Mouse (Mus musculus): ENCODE measurements around the gene Gm10322. TPM values are rescaled to one million over a fixed set of nuclear protein-coding genes. Genes with fewer than 3 reads are reported as not detected.

The Gm10322 gene
- total and polyA plus RNA-seq, 3 experiments = not detected

DNA sequence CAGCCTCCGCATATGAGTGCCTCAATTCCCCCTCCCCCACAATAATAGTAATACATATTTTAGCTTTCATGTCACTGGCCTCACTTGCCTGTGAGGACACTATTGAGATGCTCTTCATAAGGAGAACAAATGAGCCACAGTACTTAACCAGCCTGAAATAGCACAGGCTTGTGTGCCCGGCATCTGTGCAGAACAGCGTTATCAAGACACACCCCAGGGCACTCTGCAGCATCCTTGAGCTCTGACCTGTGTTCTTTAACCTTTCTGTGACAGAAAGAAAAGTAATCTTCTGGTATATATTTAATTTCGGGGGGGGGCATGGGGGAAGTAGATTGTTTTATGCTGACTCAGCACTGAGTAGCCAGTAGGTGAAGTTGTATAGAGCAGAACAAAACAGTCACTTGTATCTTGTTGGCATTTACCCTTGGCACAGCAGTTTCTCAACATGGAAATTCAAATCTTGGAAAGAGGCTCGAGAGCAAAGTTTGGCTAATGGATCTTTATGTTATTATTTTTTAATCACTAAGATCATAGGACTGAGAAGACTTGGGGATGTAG, 31.0 kb downstream of the Gm10322 start:
- Histone ChIP-seq H3K9me3 (replicated peaks) (no peaks in the 10 kb centered on the region), H3K27me3 (ENCODE audit: insufficient read depth, low read length) (no peaks in the 10 kb centered on the region), H3K36me3 (replicated peaks) (no peaks in the 10 kb centered on the region), H3K4me3 (ENCODE audit: low read depth, low read length) (no peak overlapping the region), H3K4me1 (ENCODE audit: insufficient read depth, low read depth, low read length) (peaks cover 12% of the 10 kb centered on the region)
- TF ChIP-seq CTCF (IDR thresholded peaks at IDR 0.05; ENCODE audit: low read depth, low read length) (no peak), GATA1 (IDR thresholded peaks at IDR 0.05; ENCODE audit: borderline replicate concordance, low read length) (no peak), TAL1 (conservative IDR thresholded peaks at IDR 0.05; ENCODE audit: low read depth, low read length) (no peak), GATA2 (IDR thresholded peaks at IDR 0.05; ENCODE audit: borderline replicate concordance, low read depth, low read length) (no peak)
- DNase-seq (ENCODE audit: low spot score) = no peak
- ATAC-seq (ENCODE audit: extremely low read depth, insufficient number of reproducible peaks, low FRiP score, poor library complexity, severe bottlenecking) = no peak

DNA sequence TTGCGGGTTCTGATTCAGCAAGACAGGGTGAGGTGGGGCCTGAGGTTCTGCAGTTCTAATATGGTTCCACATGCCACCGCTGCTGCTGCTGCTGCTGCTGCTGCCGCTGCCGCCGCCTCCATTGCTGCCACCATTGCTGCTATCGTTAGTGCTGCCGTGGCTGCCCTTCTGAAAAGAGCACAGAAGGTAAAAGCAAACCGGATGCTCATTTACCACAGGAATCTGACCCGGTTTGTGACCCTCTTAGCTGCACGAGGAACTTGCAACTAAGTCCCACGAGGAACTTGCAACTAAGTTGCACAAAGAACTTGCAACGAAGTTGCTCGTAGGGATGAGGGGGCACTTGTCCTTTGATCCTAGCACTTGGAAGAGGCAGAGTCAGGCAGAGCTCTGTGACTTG, 40.9 kb downstream of the Gm10322 start:
- ATAC-seq (ENCODE audit: extremely low read depth, insufficient number of reproducible peaks, low FRiP score, poor library complexity, severe bottlenecking) = no peak
- H3K4me1 ChIP-seq (ENCODE audit: insufficient read depth, low read depth, low read length) = no peaks in the 10 kb centered on the region
- H3K9me3 ChIP-seq (replicated peaks) = no peaks in the 10 kb centered on the region
- H3K4me3 ChIP-seq (ENCODE audit: low read depth, low read length) = no peak overlapping the region
- H3K36me3 ChIP-seq (replicated peaks) = no peaks in the 10 kb centered on the region
- no peaks in the 10 kb centered on the region for H3K27me3 ChIP-seq (ENCODE audit: insufficient read depth, low read length)
- TF ChIP-seq TAL1 (conservative IDR thresholded peaks at IDR 0.05; ENCODE audit: low read depth, low read length) = no peak
- no peak for TF ChIP-seq GATA1 (IDR thresholded peaks at IDR 0.05; ENCODE audit: borderline replicate concordance, low read length)
- no peak for TF ChIP-seq CTCF (IDR thresholded peaks at IDR 0.05; ENCODE audit: low read depth, low read length)
- no peak for TF ChIP-seq GATA2 (IDR thresholded peaks at IDR 0.05; ENCODE audit: borderline replicate concordance, low read depth, low read length)
- TF ChIP-seq POLR2AphosphoS5 (IDR thresholded peaks at IDR 0.05; ENCODE audit: insufficient replicate concordance, low read depth, low read length) = no peak
- DNase-seq (ENCODE audit: low spot score) = no peak

DNA sequence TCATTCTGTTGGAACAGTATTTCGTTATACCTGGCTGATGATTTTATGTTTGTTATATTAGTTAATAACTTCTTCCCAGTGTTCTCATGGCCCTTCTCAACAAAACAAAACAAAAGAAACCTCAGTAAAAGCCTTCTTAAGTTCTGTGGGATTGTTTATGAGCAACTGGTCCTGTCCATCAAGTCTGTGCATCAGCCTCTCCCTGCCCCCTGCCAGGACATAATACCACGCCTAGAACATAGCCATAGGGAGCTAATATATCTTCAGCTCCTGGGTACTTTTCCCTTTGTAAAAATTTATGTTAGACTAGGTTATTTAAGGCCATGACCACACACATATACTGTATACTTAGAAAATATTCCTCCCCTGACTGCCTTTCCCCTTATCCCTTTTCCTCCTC, 48.9 kb downstream of the Gm10322 start:
- ATAC-seq (ENCODE audit: extremely low read depth, insufficient number of reproducible peaks, low FRiP score, poor library complexity, severe bottlenecking) (no peak), DNase-seq (ENCODE audit: low spot score) (no peak)
- Histone ChIP-seq H3K4me3 (ENCODE audit: low read depth, low read length) (no peak overlapping the region), H3K9me3 (replicated peaks) (no peaks in the 10 kb centered on the region), H3K4me1 (ENCODE audit: insufficient read depth, low read depth, low read length) (no peaks in the 10 kb centered on the region), H3K36me3 (replicated peaks) (no peaks in the 10 kb centered on the region), H3K27me3 (ENCODE audit: insufficient read depth, low read length) (no peaks in the 10 kb centered on the region)
- no peak for TF ChIP-seq TAL1 (conservative IDR thresholded peaks at IDR 0.05; ENCODE audit: low read depth, low read length)
- TF ChIP-seq GATA1 (IDR thresholded peaks at IDR 0.05; ENCODE audit: borderline replicate concordance, low read length) = no peak
- TF ChIP-seq GATA2 (IDR thresholded peaks at IDR 0.05; ENCODE audit: borderline replicate concordance, low read depth, low read length) = no peak
- TF ChIP-seq POLR2AphosphoS5 (IDR thresholded peaks at IDR 0.05; ENCODE audit: insufficient replicate concordance, low read depth, low read length) = no peak

DNA sequence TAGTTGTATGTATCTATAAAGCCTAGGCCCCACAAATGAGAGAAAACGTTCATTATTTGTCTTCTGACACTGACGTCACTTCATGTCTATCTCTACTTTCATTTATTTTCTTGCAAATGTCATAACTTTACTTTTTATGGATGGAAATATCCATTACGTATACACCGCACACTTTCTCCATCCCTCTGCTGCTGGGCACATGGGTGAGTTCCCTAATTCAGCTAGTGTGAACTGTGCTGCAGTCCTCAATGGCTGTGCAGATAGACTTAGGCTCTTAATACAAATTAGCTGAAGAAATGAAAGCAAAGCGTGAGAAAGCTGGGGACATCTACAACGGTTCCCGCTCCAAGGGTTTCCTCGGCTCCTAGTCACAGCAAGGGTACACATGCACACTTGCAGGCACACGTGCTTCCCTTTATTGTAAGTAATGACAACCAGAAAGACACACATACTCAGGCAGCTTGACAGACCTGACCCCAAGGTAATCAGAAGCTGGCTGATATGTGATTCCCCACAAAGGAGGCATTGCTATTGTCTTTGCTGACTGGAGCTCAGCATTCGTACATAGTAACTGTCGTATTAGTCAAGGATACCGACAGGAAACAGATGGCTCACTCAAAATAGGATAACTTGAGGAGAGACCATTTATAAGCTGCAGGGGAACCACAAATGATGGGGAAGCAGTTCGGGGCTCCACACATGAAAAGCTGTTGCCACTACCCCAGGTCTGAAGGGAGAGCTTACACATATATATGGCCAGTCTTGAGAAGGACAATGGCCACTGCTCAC, 49.8 kb downstream of the Gm10322 start:
- TF ChIP-seq GATA1 (IDR thresholded peaks at IDR 0.05; ENCODE audit: borderline replicate concordance, low read length) (no peak), TAL1 (conservative IDR thresholded peaks at IDR 0.05; ENCODE audit: low read depth, low read length) (no peak), GATA2 (IDR thresholded peaks at IDR 0.05; ENCODE audit: borderline replicate concordance, low read depth, low read length) (no peak), POLR2AphosphoS5 (IDR thresholded peaks at IDR 0.05; ENCODE audit: insufficient replicate concordance, low read depth, low read length) (no peak), CTCF (IDR thresholded peaks at IDR 0.05; ENCODE audit: low read depth, low read length) (no peak)
- Histone ChIP-seq H3K4me3 (ENCODE audit: low read depth, low read length) (no peak overlapping the region), H3K36me3 (replicated peaks) (no peaks in the 10 kb centered on the region), H3K4me1 (ENCODE audit: insufficient read depth, low read depth, low read length) (no peaks in the 10 kb centered on the region), H3K27me3 (ENCODE audit: insufficient read depth, low read length) (no peaks in the 10 kb centered on the region), H3K9me3 (replicated peaks) (no peaks in the 10 kb centered on the region)
- ATAC-seq (ENCODE audit: extremely low read depth, insufficient number of reproducible peaks, low FRiP score, poor library complexity, severe bottlenecking) (no peak), DNase-seq (ENCODE audit: low spot score) (no peak)

Other genes starting within 250 kb of the Gm10322 start
- gene Gm10273, start 220.4 kb upstream of the Gm10322 start, total RNA-seq (2014; fragmentation: Nextera tagmentation) = 16.9 and 29.9 TPM in 2 replicates
- gene Gm10273, start 220.4 kb upstream of the Gm10322 start, total RNA-seq (2017) = 91.5 and 111 TPM in 2 replicates
- gene Gm10273, start 220.4 kb upstream of the Gm10322 start, polyA plus RNA-seq (2012) = 0.47 and 0.54 TPM in 2 replicates
- gene Pla2g12b, start 212.4 kb upstream of the Gm10322 start, total RNA-seq (2014; fragmentation: Nextera tagmentation) = not detected in 2 replicates
- gene Pla2g12b, start 212.4 kb upstream of the Gm10322 start, total RNA-seq (2017) = not detected in 2 replicates
- gene Pla2g12b, start 212.4 kb upstream of the Gm10322 start, polyA plus RNA-seq (2012) = not detected in 2 replicates
- not detected in 2 replicates for gene Oit3, start 174.3 kb upstream of the Gm10322 start, total RNA-seq (2014; fragmentation: Nextera tagmentation)
- gene Oit3, start 174.3 kb upstream of the Gm10322 start, total RNA-seq (2017) = 0.35 and 0.44 TPM in 2 replicates
- not detected in 2 replicates for gene Oit3, start 174.3 kb upstream of the Gm10322 start, polyA plus RNA-seq (2012)
- gene Mcu, start 629 bp downstream of the Gm10322 start, total RNA-seq (2014; fragmentation: Nextera tagmentation) = 18.6 and 22.5 TPM in 2 replicates
- gene Mcu, start 629 bp downstream of the Gm10322 start, total RNA-seq (2017) = 21.5 and 25.6 TPM in 2 replicates
- 4.8 and 5.1 TPM in 2 replicates for gene Mcu, start 629 bp downstream of the Gm10322 start, polyA plus RNA-seq (2012)
- 37.4 and 39.2 TPM in 2 replicates for gene Micu1, start 86.4 kb downstream of the Gm10322 start, total RNA-seq (2014; fragmentation: Nextera tagmentation)
- gene Micu1, start 86.4 kb downstream of the Gm10322 start, total RNA-seq (2017) = 24.5 and 25.7 TPM in 2 replicates
- 7.3 and 7.9 TPM in 2 replicates for gene Micu1, start 86.4 kb downstream of the Gm10322 start, polyA plus RNA-seq (2012)